Mouse (Mus musculus): ENCODE results near the gene Card10.
"Not testable (repeated sequence)": the region's sequence is repeated elsewhere in the genome, so short reads cannot be mapped to it uniquely, and the experiment has no call there.

The Card10 gene

DNA sequence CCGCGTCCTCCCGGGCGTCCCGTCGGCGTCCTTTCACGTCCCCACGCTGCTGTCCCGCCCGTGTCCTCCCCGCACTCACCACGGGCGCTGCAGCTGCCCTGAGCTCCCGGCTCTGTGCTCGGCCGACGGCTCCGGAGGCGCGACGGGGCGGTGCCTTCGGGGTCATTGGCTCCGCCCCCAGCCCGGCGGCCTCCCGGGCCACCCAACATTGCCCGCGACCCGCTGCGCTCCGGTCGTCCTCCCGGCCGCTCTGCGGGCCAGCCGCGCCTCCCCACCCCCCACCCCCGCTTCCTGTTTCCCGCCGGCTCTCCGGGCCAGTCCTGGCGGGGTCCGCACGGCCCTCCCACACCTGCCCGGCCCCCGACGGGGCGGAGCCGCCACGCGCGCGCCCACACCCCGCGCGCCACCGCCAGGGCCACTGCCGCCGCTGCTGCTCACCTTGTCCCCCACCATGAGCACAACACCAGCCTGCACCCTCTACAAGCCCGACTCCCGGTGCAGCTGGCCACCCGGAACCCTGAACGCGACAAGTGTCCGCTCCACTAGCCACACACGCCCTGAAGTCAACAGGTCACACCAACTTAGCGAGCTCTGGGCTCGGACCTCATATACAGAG lies at the start of gene Card10:
Card10 (minus strand) TSS at position 267 of the 616 bp plus-strand sequence.
- DNase-seq, result peak; percentile 87

- peak; percentile 96 for DNase-seq
Measured at GRCm38 (mm10) chr15:78851505-78852153, 48.8 kb upstream of the Card10 start.

- DNase-seq, result peak; percentile 44
Measured at GRCm38 (mm10) chr15:78850944-78851343, 48.1 kb upstream of the Card10 start.

DNA sequence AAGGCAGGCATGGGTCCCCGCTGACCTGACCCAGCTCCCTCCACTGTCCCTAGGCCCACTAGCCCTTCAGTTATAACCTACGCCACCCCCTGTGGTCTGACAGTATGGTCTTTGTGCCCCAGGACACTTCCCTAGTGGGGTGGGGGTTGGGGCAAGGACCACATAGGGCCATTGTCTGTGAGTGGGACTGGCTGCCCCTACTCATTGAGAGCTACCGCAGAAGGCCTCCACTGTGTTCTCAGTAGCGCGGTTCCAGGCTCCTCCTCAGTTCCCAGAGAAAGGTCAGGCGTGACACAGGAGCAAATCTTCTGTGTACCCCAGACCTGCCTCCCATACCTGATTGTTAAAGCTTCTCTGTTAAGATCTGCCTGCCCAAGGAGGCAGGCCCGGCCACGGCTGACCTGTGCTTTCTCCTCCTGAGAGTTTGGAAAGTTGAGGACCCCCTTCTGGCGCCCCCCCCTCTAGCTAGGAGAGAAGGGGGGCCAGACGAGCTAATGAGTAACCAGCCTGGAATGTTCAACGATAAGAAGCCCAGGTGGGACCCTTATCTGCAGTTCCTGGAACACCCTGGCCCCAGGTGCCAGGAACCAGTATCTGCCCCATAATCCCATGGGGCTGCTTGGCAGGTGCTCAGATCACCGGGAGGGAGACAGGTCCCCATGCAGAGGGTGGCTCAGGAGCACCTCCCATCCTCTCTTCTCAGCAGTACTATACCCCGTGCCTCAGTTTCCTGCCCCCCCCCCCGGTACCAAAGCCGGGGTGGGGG lies 47.4 kb upstream of the Card10 start:
- DNase-seq, result peak; percentile 37

GRCm38 (mm10) chr15:78849485-78849884 lies 46.6 kb upstream of the Card10 start:
- DNase-seq, result no peak

DNA sequence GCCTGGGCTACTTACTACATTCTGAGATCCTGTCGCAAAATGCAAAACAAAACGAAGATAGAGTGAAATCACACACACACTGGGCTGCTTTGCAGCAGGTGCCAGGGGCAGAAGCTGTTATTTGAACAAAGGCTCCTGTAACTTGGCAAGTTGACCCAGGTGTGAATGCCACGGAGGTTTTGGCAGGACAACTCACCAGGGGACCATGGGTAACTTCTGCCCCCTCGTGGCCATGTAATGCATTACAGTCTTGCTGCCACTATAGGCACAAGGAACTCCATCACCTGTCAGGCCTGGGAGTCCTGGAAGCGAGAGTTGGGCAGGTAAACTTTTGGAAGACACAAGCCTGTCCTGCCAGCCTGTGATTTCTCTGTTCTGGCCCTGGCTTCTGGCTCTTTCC lies 45.6 kb upstream of the Card10 start:
- DNase-seq, result peak; percentile 92

GRCm38 (mm10) chr15:78846805-78847204 lies 44.0 kb upstream of the Card10 start:
- not testable (repeated sequence) for DNase-seq

DNA sequence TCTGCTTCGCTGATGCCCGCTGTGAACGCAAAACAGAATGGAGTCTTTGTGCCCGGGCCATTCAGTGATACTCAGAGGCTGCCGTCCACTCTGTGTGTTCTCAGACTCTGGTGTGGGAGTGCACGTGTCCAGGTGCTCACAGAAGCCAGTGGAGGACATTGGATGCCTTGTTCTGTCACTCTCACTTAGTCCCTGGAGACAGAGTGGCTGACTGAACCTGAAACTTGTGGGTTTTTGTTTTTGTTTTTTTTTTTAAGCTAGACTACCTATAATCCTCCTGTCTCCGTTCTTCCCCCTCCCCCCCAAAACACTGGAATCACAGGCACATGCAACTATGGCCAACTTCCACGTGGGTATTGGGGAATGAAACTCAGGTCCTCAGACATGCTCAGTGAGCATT lies 43.5 kb upstream of the Card10 start:
- no peak for DNase-seq

DNA sequence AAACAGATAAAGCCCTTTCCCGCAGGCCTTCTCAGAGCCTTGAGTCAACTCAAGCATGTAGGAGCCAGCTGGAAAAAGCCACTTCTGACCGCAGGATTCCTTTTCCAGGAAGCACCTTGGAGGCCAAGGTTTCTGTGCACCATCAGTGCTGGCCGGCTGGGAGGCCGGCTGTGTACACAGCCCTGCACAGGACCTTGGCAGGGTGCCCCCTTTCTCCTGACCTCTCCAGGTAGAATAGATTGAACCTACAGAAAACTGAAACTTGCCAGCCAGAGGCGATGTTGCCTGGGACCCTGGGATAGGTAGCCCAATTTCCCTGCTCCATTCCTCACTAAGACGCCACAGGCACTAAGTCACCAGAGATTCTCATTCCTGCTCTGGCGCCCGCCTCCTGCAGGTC lies 43.0 kb upstream of the Card10 start:
- DNase-seq, result peak; percentile 68

GRCm38 (mm10) chr15:78845321-78845720 lies 42.5 kb upstream of the Card10 start:
- DNase-seq, result peak; percentile 63

DNA sequence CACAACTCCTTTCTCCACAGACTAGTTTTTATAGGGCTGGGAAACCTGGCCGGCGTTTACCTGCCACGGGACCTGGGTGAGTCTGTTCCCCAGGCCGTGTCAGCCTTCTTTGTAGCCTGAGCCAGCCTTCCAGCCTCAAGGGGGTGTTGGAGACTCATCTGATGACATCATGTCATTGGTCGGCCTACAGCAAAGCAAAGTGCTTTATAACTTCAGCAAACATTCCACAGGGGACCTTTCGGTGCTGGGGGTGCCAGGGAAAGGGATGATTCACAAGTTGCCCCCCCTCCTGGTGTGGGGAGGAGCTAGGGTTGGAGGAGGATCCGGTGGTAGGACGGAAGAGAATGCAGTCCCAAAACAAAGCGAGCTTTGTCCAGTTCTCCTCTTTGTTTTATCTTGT lies 41.9 kb upstream of the Card10 start:
- peak; percentile 82 for DNase-seq

DNA sequence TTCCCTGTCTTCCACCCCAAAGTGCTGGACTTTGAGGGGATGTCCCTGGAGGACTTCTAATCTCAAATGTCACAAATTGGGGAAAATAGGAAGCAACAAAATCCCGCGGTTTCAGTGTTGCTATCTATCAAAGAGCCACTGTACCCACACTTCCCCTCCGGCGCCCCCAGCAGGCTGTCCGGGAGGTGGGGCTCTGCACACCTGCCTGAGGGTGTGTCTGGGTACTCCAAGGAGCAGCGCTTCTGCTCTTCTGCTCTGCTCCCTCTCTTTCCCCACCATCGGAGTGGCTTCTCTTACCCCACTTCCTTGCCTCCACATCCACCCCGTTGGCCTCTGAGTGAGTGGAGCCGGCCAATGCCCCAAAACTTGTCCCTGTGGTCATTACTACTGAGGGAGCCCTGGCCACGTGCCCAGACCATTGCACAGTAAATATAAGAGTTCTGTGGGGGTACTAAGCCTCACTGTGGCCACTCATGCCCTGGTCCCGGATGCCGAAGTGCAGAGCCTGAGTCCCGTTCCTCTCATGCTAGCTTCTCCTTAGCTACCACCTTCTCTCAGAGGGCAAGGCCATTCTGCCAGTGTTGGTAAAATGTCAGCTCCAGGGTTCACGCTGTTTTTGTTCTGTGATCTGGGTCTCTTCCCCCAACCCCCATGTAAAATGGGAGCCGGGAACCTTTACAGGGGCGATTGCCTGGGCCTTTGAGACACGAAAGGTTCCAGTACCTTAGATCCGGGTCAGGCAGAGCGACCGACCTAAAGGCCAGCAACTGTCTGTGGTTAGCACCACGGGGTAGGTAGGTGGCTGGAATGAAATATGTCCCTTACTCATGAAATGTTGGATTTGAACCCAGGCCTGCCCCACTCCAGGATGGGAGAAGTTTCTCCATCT lies 41.0 kb upstream of the Card10 start:
- DNase-seq, result peak; percentile 72

DNA sequence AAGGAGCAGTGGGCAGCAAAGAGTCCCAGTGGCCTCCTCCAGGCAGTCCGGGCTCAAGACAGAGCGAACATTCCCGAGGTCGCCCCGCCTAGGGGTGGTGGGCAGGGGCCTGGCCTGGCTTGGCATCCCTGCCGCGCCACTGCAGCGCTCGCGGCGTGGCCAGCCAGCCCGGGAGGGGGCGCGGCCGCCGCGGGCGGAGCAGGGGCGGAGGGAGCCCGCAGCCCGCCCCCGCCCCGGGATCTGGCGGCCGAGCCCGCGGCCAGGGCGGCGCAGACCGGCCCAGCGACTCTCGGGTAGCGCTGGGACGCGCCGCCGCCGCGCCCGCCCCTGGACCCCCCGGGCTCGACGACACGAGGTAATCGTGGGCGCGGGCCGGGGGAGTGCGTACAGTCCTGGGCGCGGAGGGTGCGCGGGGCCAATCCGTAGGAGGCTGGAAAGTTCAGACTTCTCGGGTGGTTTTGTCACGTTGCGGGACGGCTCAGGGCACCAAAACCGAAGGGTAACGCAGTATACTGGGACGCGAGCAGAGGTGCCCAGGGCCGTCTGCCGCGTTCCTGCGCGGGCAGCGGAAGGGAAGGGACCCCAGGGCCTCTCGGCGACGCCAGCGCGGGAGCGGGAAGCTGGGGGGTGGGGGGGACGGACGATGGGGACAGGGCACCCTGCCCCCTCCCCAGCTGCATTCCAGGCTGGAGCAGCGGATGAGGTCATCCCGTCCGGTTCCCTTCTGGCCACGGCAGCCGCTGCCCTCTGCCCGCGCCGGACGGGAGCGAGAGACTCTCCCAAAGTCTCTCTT lies 39.7 kb upstream of the Card10 start, which contains the start of gene Cdc42ep1:
Cdc42ep1 (plus strand) TSS at position 254 of the 793 bp plus-strand sequence.
- DNase-seq, result peak; percentile 85

DNA sequence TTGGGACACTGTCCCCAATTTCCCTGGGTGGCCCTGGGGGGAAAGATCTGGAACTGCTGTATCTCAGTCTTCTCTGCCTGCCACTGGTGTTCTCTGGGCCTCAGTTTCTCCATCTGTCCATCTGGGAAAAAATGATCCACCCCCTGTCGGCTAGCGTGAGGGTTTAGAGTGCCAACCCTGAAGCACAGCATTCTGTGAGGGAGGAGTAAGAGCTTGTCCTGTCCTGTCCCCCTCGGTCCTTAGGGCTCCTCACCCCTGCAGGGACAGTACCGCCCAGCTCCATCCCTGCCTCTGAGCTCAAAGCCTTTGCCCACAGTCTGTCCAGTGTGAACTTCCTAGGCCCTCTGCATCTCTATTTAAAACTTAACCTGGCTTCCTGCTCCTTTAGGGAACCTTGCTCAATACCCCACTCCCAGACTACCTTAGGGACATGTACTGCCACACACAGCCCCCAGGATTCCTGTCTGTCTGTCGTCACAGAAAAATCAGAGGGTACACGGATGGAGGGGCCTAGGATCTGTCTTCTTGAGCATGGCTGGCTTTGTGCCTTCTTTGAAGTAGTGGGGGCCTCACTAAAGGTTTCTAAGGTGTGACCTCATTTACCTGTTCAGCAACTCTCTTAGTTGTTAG lies 38.4 kb upstream of the Card10 start:
- no peak for DNase-seq

DNA sequence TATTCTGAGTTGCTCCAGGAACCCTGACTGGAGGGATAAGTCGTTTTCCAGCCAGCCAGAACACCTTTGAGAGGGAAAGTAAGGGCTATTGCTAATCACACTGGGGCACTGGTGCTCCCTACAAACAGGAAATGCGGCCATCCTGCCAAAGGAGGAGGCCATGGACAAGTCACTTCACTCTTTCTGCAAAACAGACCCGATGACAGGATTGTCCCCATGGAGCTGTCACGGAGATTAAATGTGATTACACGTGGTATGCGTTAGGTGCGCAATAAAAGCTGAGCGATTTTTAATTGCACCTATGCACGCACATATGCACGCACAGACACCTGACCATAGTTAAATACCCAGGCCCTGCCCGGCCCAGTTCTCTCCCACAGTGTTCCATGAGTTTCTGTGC lies 37.9 kb upstream of the Card10 start:
- no peak for DNase-seq

- peak; percentile 52 for DNase-seq
Measured at GRCm38 (mm10) chr15:78840241-78840640, 37.4 kb upstream of the Card10 start.

DNA sequence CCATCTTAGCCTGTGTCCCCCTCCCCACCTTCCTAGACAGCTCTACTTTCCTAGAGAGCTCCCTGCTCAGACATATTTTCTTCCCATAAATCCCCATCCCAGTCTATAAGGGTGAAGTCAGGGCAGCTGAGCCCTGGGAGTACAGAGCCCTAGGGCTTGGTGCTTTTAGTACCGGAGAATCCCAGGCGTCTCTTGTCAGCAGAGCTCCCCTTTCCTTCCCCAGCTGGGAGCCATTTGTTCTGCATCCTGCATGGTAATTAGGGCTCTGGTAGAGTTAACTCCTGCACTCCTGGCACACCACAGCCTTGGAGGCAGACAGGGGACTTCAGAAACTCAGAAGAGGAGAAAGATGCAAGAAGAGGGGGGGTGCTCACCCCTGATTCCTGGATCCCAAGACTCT lies 36.9 kb upstream of the Card10 start:
- DNase-seq, result peak; percentile 65

GRCm38 (mm10) chr15:78836086-78836621 lies 33.3 kb upstream of the Card10 start:
- peak; percentile 87 for DNase-seq

DNA sequence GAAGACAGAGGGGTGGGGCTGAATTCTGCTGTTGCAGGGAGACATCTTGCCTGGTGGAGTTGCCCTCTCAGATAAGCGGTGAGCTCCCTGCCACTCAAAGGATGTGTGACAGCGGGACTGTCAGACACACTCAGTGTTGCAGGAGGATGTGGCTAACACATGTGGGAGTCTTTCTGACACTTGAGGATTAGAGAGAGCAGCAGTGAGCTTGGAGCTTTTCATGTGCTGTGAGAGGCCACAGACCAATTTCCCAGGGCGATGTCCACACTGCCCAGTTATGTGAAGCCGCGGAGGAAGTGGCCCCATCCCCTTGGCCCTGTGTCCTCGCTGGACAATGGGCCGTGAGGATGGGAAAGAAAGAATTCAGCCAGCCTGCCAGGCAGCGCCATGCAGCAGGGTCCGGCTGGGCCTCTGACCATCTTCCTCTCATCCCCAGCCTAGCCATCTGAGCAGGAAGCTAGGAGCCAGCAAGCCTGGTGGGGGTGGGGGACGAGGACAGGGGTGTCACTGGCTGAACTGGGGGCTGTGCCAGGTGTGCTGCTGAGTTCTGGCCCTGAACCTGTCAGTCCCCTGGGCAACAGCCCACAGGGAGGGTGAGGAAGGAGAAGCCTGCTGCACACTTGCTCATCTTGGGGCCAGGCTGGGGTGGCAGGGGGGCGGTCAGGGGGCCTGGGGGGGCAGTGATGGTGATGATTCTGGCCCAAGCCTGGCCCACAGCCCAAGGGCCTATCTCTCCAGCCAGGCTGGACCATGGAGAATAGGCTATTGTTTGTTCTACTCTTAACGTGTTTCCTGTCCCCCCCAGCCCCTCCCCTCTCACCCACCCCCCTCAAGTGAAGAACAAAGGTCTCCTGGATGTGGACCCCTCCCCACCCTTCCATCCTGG lies 32.6 kb upstream of the Card10 start:
- peak; percentile 84 for DNase-seq
